ENCODE assay signal across 9 mouse cellular contexts in genomic region chr11:80479425-80479824, GRCm38 (mm10). TPM values are rescaled to one million over a fixed set of nuclear protein-coding genes. Genes with fewer than 3 reads are reported as not detected.
A peak's percentile ranks its signal among the peaks of the same experiment; 100 is the strongest.
DNase-seq lines count a peak whose midpoint lies in the region; ATAC-seq and TF ChIP-seq lines count a peak whose summit lies in the region.
"Had no signal": no experiment of that assay in that cellular context is flagged by ENCODE, and none has a peak within 500 bp of the region (broad histone marks: within the 10 kb centered on the region; RNA-seq: fewer than 3 reads in every experiment).

No protein-coding gene starts in this region.

- WGBS in stomach, embryonic 16.5 days, result 60% methylated on average over 5 of the region's 5 CpGs
- 74% methylated on average over 4 of the region's 5 CpGs for WGBS in stomach, postnatal 0 days
- 72% methylated on average over 5 of the region's 5 CpGs for WGBS in limb, embryonic 11.5 days

- TF ChIP-seq EP300 in stomach, postnatal 0 days (optimal IDR thresholded peaks at IDR 0.05), result no peak

- H3K4me3 ChIP-seq in stomach, embryonic 16.5 days (replicated peaks; ENCODE audit: low read length), result no peak overlapping the region; the same call in 1 of the 2 replicates
- H3K4me3 ChIP-seq in stomach, postnatal 0 days (ENCODE audit: low read depth, low read length), result no peak overlapping the region
- H3K4me3 ChIP-seq in limb, embryonic 11.5 days (ENCODE audit: low read depth, low read length), result 0 out of 2 replicates have a peak overlapping the region, but pooled peaks have one; percentile 5

- no peak for TF ChIP-seq CTCF in stomach, postnatal 0 days (IDR thresholded peaks at IDR 0.05; ENCODE audit: low read depth)

- H3K36me3 ChIP-seq in stomach, embryonic 16.5 days (ENCODE audit: control insufficient read depth, insufficient read depth, low read length), result no peaks in the 10 kb centered on the region
- H3K36me3 ChIP-seq in stomach, postnatal 0 days (ENCODE audit: control insufficient read depth, insufficient read depth, low read length), result no peaks in the 10 kb centered on the region
- H3K36me3 ChIP-seq in limb, embryonic 11.5 days (ENCODE audit: control insufficient read depth, insufficient read depth, low read length), result no peaks in the 10 kb centered on the region; the same call in 1 of the 2 replicates

- DNase-seq in cerebellum, adult 11-12 months, result peak; percentile 63
- DNase-seq in cerebellum, postnatal 4 days (ENCODE audit: low spot score in 2 of 2), result no peak
- no peak for DNase-seq in stomach, postnatal 0 days (ENCODE audit: low spot score)
- DNase-seq in limb, embryonic 11.5 days (ENCODE audit: low spot score), result no peak
- DNase-seq in right cerebral cortex, postnatal 25 days, result peak; percentile 45
- no peak for DNase-seq in adrenal gland, postnatal 10 days
- DNase-seq in lung, postnatal 36 days, result no peak
- DNase-seq: lung, adult 2 months had no signal

- H3K4me1 ChIP-seq in stomach, embryonic 16.5 days (ENCODE audit: control insufficient read depth, insufficient read depth, low read length), result peaks cover 14% of the 10 kb centered on the region
- peaks cover 5% of the 10 kb centered on the region; the same call in 1 of the 2 replicates for H3K4me1 ChIP-seq in stomach, postnatal 0 days (replicated peaks; ENCODE audit: control insufficient read depth, insufficient read depth)
- peaks cover 7% of the 10 kb centered on the region for H3K4me1 ChIP-seq in limb, embryonic 11.5 days (ENCODE audit: control insufficient read depth, insufficient read depth, low read length)

- no peaks in the 10 kb centered on the region for H3K27me3 ChIP-seq in stomach, embryonic 16.5 days (ENCODE audit: control insufficient read depth, insufficient read depth, low read length)
- no peaks in the 10 kb centered on the region for H3K27me3 ChIP-seq in stomach, postnatal 0 days (ENCODE audit: control insufficient read depth, insufficient read depth, low read length)
- H3K27me3 ChIP-seq in limb, embryonic 11.5 days (ENCODE audit: control insufficient read depth, insufficient read depth, low read length), result no peaks in the 10 kb centered on the region

- H3K27ac ChIP-seq in stomach, embryonic 16.5 days (ENCODE audit: low read length), result no peak overlapping the region
- H3K27ac ChIP-seq in stomach, postnatal 0 days (replicated peaks), result no peak overlapping the region
- no peak overlapping the region for H3K27ac ChIP-seq in limb, embryonic 11.5 days (replicated peaks; ENCODE audit: low read depth, low read length)

- peak overlapping the region; percentile 11; the same call in 1 of the 2 replicates for H3K4me2 ChIP-seq in stomach, embryonic 16.5 days (ENCODE audit: low read depth, low read length)
- no peak overlapping the region for H3K4me2 ChIP-seq in stomach, postnatal 0 days (replicated peaks; ENCODE audit: low read depth)
- H3K4me2 ChIP-seq in limb, embryonic 11.5 days (ENCODE audit: low read depth, severe bottlenecking), result no peak overlapping the region; the same call in 1 of the 2 replicates

- H3K9ac ChIP-seq in stomach, embryonic 16.5 days (ENCODE audit: low read length), result peak overlapping the region; percentile 18; the same call in 1 of the 2 replicates
- H3K9ac ChIP-seq in stomach, postnatal 0 days (ENCODE audit: low read length), result no peak overlapping the region
- H3K9ac ChIP-seq in limb, embryonic 11.5 days (ENCODE audit: low read length), result no peak overlapping the region

- no peaks in the 10 kb centered on the region for H3K9me3 ChIP-seq in stomach, embryonic 16.5 days (replicated peaks; ENCODE audit: control insufficient read depth, low read length)
- H3K9me3 ChIP-seq in stomach, postnatal 0 days (ENCODE audit: control insufficient read depth, low read length), result no peaks in the 10 kb centered on the region
- no peaks in the 10 kb centered on the region for H3K9me3 ChIP-seq in limb, embryonic 11.5 days (ENCODE audit: control insufficient read depth, low read length)

- no peak for ATAC-seq in stomach, embryonic 16.5 days (ENCODE audit: insufficient read depth, low FRiP score)
- ATAC-seq in stomach, postnatal 0 days (ENCODE audit: low FRiP score, low TSS enrichment), result no peak
- ATAC-seq in limb, embryonic 11.5 days (ENCODE audit: insufficient number of reproducible peaks, low FRiP score, low TSS enrichment, low read depth), result no peak

RNA-seq across cellular contexts. Expression of gene Cdk5r1, which starts 2.6 kb away (rescaled TPM):
- 0.97 and 1.3 TPM in 2 replicates for polyA plus RNA-seq in stomach, embryonic 16.5 days (2015; fragmentation: Nextera tagmentation; extraction: Ambion mirVana)
- 0.57 and 0.75 TPM in 2 replicates for polyA plus RNA-seq in stomach, postnatal 0 days (2015; fragmentation: Nextera tagmentation; extraction: Ambion mirVana)
- polyA plus RNA-seq in limb, embryonic 11.5 days (2014; fragmentation: Nextera tagmentation; extraction: Ambion mirVana), result 1.9 and 2.1 TPM in 2 replicates
- 1 to 10 TPM; 2.2 to 3.9 TPM for total RNA-seq in adrenal gland, postnatal 10 days (2021)

RNA-seq across cellular contexts. Expression of gene Psmd11, which starts 51.0 kb away (rescaled TPM):
- polyA plus RNA-seq in stomach, embryonic 16.5 days (2015; fragmentation: Nextera tagmentation; extraction: Ambion mirVana), result 267 and 270 TPM in 2 replicates
- 189 and 211 TPM in 2 replicates for polyA plus RNA-seq in stomach, postnatal 0 days (2015; fragmentation: Nextera tagmentation; extraction: Ambion mirVana)
- polyA plus RNA-seq in limb, embryonic 11.5 days (2014; fragmentation: Nextera tagmentation; extraction: Ambion mirVana), result 316 and 334 TPM in 2 replicates
- total RNA-seq in adrenal gland, postnatal 10 days (2021), result 100 to 1,000 TPM; 108 to 118 TPM

Comparison
In these comparisons a context has a peak if more than half of its experiments do, and no peak if none do; other contexts are left out.
1. DNase-seq: peak in cerebellum, adult 11-12 months (single experiment) and right cerebral cortex, postnatal 25 days (single experiment); none in cerebellum, postnatal 4 days (0 of 2), stomach, postnatal 0 days (single experiment), limb, embryonic 11.5 days (single experiment), adrenal gland, postnatal 10 days (single experiment) and lung, postnatal 36 days (single experiment).